ENCODE assay signal across 8 mouse cellular contexts in genomic region chr1:171032691-171033090, GRCm38 (mm10). TPM values are rescaled to one million over a fixed set of nuclear protein-coding genes. Genes with fewer than 3 reads are reported as not detected.
DNase-seq lines count a peak whose midpoint lies in the region; ATAC-seq and TF ChIP-seq lines count a peak whose summit lies in the region.

No protein-coding gene starts in this region.

- H3K36me3 ChIP-seq in kidney, postnatal 0 days (ENCODE audit: insufficient read depth, low read length) = no peaks in the 10 kb centered on the region
- H3K36me3 ChIP-seq in forebrain, embryonic 12.5 days (replicated peaks) = no peaks in the 10 kb centered on the region
- H3K36me3 ChIP-seq in liver, embryonic 16.5 days (ENCODE audit: control insufficient read depth, insufficient read depth) = no peaks in the 10 kb centered on the region

- no peak for TF ChIP-seq POLR2A in bone marrow macrophage, adult 2 months (IDR thresholded peaks at IDR 0.05; ENCODE audit: borderline replicate concordance, low read depth, low read length)

- no peak for TF ChIP-seq CTCF in kidney, postnatal 0 days (IDR thresholded peaks at IDR 0.05; ENCODE audit: low read depth)
- TF ChIP-seq CTCF in bone marrow macrophage, adult 2 months (IDR thresholded peaks at IDR 0.05; ENCODE audit: low read depth, low read length) = no peak

- peak overlapping the region; percentile 42 for H3K4me3 ChIP-seq in kidney, postnatal 0 days (replicated peaks; ENCODE audit: low read depth, low read length)
- H3K4me3 ChIP-seq in bone marrow macrophage, adult 2 months (ENCODE audit: insufficient read depth, low read length) = peak overlapping the region; percentile 66
- peak overlapping the region; percentile 59 for H3K4me3 ChIP-seq in forebrain, embryonic 12.5 days (replicated peaks)
- peak overlapping the region; percentile 62 for H3K4me3 ChIP-seq in liver, embryonic 16.5 days (ENCODE audit: low read depth, low read length)

- peak overlapping the region; percentile 95 for H3K4me2 ChIP-seq in kidney, postnatal 0 days (ENCODE audit: low read length)
- peak overlapping the region; percentile 81 for H3K4me2 ChIP-seq in forebrain, embryonic 12.5 days
- peak overlapping the region; percentile 95 for H3K4me2 ChIP-seq in liver, embryonic 16.5 days (ENCODE audit: low read depth, low read length)

- ATAC-seq in kidney, postnatal 0 days (replicated peaks; ENCODE audit: low FRiP score, low read depth) = no peak
- ATAC-seq in forebrain, embryonic 12.5 days (ENCODE audit: low FRiP score) = no peak
- no peak for ATAC-seq in liver, embryonic 16.5 days (ENCODE audit: low read depth)

- peaks cover 4% of the 10 kb centered on the region; the same call in 1 of the 2 replicates for H3K27me3 ChIP-seq in kidney, postnatal 0 days (ENCODE audit: insufficient read depth, low read length)
- H3K27me3 ChIP-seq in forebrain, embryonic 12.5 days = peaks cover 52% of the 10 kb centered on the region
- peaks cover 4% of the 10 kb centered on the region for H3K27me3 ChIP-seq in liver, embryonic 16.5 days (ENCODE audit: control insufficient read depth, insufficient read depth, low read depth, low read length)

- WGBS in kidney, postnatal 0 days = 7% methylated on average over 10 of the region's 10 CpGs
- 6% methylated on average over 10 of the region's 10 CpGs for WGBS in forebrain, embryonic 12.5 days
- 8% methylated on average over 10 of the region's 10 CpGs for WGBS in liver, embryonic 16.5 days (ENCODE audit: insufficient replicate concordance)

- peak overlapping the region; percentile 2; the same call in 1 of the 2 replicates for H3K9ac ChIP-seq in kidney, postnatal 0 days (ENCODE audit: low read depth, low read length)
- peak overlapping the region; percentile 61 for H3K9ac ChIP-seq in forebrain, embryonic 12.5 days
- peak overlapping the region; percentile 66 for H3K9ac ChIP-seq in liver, embryonic 16.5 days (ENCODE audit: low read depth, low read length)

- no peak overlapping the region for H3K27ac ChIP-seq in kidney, postnatal 0 days
- no peak overlapping the region for H3K27ac ChIP-seq in bone marrow macrophage, adult 2 months (ENCODE audit: insufficient read depth, low read depth, low read length)
- no peak overlapping the region for H3K27ac ChIP-seq in forebrain, embryonic 12.5 days
- no peak overlapping the region for H3K27ac ChIP-seq in liver, embryonic 16.5 days (ENCODE audit: low read length)

- DNase-seq in kidney, postnatal 0 days (ENCODE audit: low spot score) = no peak
- no peak for DNase-seq in kidney, postnatal 36 days
- DNase-seq in Muller cell, postnatal 12 days (ENCODE audit: inconsistent ontology term) = no peak
- no peak for DNase-seq in urinary bladder, adult 2 months (ENCODE audit: low spot score)
- DNase-seq in left cerebral cortex, postnatal 36 days (ENCODE audit: low spot score in 2 of 2) = no peak

- H3K4me1 ChIP-seq in kidney, postnatal 0 days (replicated peaks; ENCODE audit: insufficient read depth, low read length) = no peaks in the 10 kb centered on the region
- H3K4me1 ChIP-seq in bone marrow macrophage, adult 2 months (ENCODE audit: control insufficient read depth, insufficient read depth, low read length) = peaks cover 3% of the 10 kb centered on the region; the same call in 1 of the 2 replicates
- peaks cover 22% of the 10 kb centered on the region for H3K4me1 ChIP-seq in forebrain, embryonic 12.5 days
- peaks cover 35% of the 10 kb centered on the region for H3K4me1 ChIP-seq in liver, embryonic 16.5 days (ENCODE audit: control insufficient read depth, low read depth, low read length)

- intact Hi-C loops in left cerebral cortex, postnatal 36 days (cut with DNase I) = no loop called here

- no peaks in the 10 kb centered on the region for H3K9me3 ChIP-seq in kidney, postnatal 0 days (replicated peaks; ENCODE audit: low read length)
- H3K9me3 ChIP-seq in forebrain, embryonic 12.5 days = no peaks in the 10 kb centered on the region
- no peaks in the 10 kb centered on the region for H3K9me3 ChIP-seq in liver, embryonic 16.5 days (replicated peaks; ENCODE audit: control insufficient read depth, low read length)

RNA-seq across cellular contexts. Expression of gene Fcgr4, which starts 14.0 kb away (rescaled TPM):
- 2.0 and 2.3 TPM in 2 replicates for polyA plus RNA-seq in kidney, postnatal 0 days (2015; fragmentation: Nextera tagmentation; extraction: Ambion mirVana)
- 84.3 and 86.6 TPM in 2 replicates for polyA plus RNA-seq in bone marrow macrophage, adult 2 months (2012; ENCODE audit: insufficient read depth, insufficient read length, missing spikeins)
- polyA plus RNA-seq in forebrain, embryonic 12.5 days (2016; fragmentation: Nextera tagmentation; extraction: Ambion mirVana) = 0.26 and 0.31 TPM in 2 replicates
- 4.1 and 4.3 TPM in 2 replicates for polyA plus RNA-seq in liver, embryonic 16.5 days (2015; fragmentation: Nextera tagmentation; extraction: Ambion mirVana)
- polyA plus RNA-seq in urinary bladder, adult 2 months (2012; rRNA removed) = 2.7 and 5.9 TPM in 2 replicates
- not detected for total RNA-seq in left cerebral cortex, postnatal 36 days (2021)

RNA-seq across cellular contexts. Expression of gene Fcgr3, which starts 32.0 kb away (rescaled TPM):
- 12.1 and 13.2 TPM in 2 replicates for polyA plus RNA-seq in kidney, postnatal 0 days (2015; fragmentation: Nextera tagmentation; extraction: Ambion mirVana)
- 1,121 and 1,154 TPM in 2 replicates for polyA plus RNA-seq in bone marrow macrophage, adult 2 months (2012; ENCODE audit: insufficient read depth, insufficient read length, missing spikeins)
- 4.8 and 4.9 TPM in 2 replicates for polyA plus RNA-seq in forebrain, embryonic 12.5 days (2016; fragmentation: Nextera tagmentation; extraction: Ambion mirVana)
- polyA plus RNA-seq in liver, embryonic 16.5 days (2015; fragmentation: Nextera tagmentation; extraction: Ambion mirVana) = 28.6 and 30.3 TPM in 2 replicates
- 30.3 and 31.5 TPM in 2 replicates for polyA plus RNA-seq in urinary bladder, adult 2 months (2012; rRNA removed)
- 10 to 100 TPM in 1 of 2 experiments, 1 to 10 TPM in 1; 9.0 to 13.6 TPM for total RNA-seq in left cerebral cortex, postnatal 36 days (2021)

RNA-seq across cellular contexts. Expression of gene Fcgr2b, which starts 56.3 kb away (rescaled TPM):
- 6.4 and 8.0 TPM in 2 replicates for polyA plus RNA-seq in kidney, postnatal 0 days (2015; fragmentation: Nextera tagmentation; extraction: Ambion mirVana)
- 270 and 276 TPM in 2 replicates for polyA plus RNA-seq in bone marrow macrophage, adult 2 months (2012; ENCODE audit: insufficient read depth, insufficient read length, missing spikeins)
- polyA plus RNA-seq in forebrain, embryonic 12.5 days (2016; fragmentation: Nextera tagmentation; extraction: Ambion mirVana) = 0.24 TPM in 1 of 2 replicates, not detected in the other
- 6.1 and 6.7 TPM in 2 replicates for polyA plus RNA-seq in liver, embryonic 16.5 days (2015; fragmentation: Nextera tagmentation; extraction: Ambion mirVana)
- 28.5 and 36.1 TPM in 2 replicates for polyA plus RNA-seq in urinary bladder, adult 2 months (2012; rRNA removed)
- total RNA-seq in left cerebral cortex, postnatal 36 days (2021) = 1 to 10 TPM; 5.5 to 5.8 TPM

Comparison
In these comparisons a context has a peak if more than half of its experiments do, and no peak if none do; other contexts are left out.
1. H3K9ac ChIP-seq: peak in every context shown above with its lines; median percentile 66 in liver, embryonic 16.5 days; 61 in forebrain, embryonic 12.5 days; 2 in kidney, postnatal 0 days.
2. RNA of gene Fcgr4, which starts 14.0 kb away (polyA plus RNA-seq): 84.3 to 86.6 TPM in bone marrow macrophage, adult 2 months; 4.1 to 4.3 TPM in liver, embryonic 16.5 days, 2.7 to 5.9 TPM in urinary bladder, adult 2 months, 2.0 to 2.3 TPM in kidney, postnatal 0 days and 0.26 to 0.31 TPM in forebrain, embryonic 12.5 days; every median in the first group is over 10 times any median in the second.
3. RNA of gene Fcgr3, which starts 32.0 kb away (polyA plus RNA-seq): 1,121 to 1,154 TPM in bone marrow macrophage, adult 2 months; 28.6 to 30.3 TPM in liver, embryonic 16.5 days, 30.3 to 31.5 TPM in urinary bladder, adult 2 months, 12.1 to 13.2 TPM in kidney, postnatal 0 days and 4.8 to 4.9 TPM in forebrain, embryonic 12.5 days; every median in the first group is over 10 times any median in the second.
4. Peak in every context shown above with its lines, with median percentiles within 50 percentile points of each other: H3K4me2 ChIP-seq and H3K4me3 ChIP-seq.